Mouse (Mus musculus) yolk sac, embryonic 10.5 days (tissue): ENCODE results near the gene Olfr279.

Experiments used
- DNase-seq: peaks from one replicate; pipeline ENCODE4 v3.0.0-alpha.2; 2017; ENCODE audit warnings: low spot score

Olfr279 gene

DNA sequence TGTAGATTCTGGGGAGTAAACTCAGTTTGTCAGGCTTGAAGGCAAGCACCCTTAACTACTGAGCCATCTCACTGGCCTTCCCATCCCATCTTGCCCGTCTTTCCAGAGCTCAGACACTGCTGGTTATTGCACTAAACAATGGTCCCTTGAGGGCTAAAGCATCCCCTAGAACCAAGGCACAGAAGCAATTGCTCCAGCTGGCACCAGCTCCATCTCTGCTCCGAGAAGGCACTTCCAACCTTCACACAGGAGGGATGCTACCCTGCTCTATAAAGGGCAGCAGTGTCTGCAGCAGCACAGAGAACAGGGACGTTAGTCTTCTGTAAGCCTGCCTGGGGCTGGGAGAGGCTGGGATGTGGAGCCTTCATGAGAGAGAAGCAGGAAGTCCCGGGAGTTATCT lies at the start of gene Olfr279:
Olfr279 (plus strand) TSS at position 301 of the 400 bp plus-strand sequence.
- no peak for DNase-seq

DNA sequence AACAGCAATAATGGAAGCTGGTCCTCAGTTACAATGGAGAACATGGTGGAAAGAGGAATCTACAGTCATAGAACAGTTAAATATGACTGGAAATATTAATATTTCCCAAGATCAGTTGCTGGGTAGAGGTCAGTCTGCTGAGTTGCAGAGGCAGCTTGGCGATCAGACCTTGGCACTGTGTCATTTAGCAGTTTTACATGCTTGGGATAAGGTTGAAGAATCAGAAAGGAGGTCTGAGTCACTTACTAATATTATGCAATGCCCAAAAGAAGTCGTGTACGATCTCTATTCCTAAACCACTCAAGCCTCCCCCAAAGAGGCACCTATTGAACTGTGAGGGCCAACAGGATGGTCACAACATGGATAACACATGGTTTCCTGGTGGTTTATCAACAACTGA lies 47.6 kb upstream of the Olfr279 start:
- DNase-seq = no peak

GRCm38 (mm10) chr15:98448521-98448920 lies 43.7 kb upstream of the Olfr279 start:
- peak; percentile 21 for DNase-seq

DNA sequence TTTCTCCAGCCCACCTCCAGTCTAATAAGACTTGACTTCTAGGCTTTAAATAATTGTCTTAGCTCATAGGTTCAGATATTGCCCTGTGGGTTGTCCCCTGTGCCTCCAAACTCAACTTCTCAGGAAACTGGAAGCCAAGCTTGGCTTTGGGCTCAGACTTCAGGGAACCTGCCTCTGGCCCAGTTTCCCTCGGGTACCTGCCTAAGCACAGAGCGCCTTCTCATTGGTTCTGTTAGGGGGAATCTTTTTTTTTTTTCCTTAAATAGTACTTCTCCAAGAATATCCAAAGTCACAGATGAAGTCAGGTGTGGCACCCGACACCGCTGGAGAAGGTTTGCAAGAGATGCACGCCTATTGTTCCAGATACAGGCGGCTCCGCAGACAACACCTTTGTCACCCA lies 39.9 kb upstream of the Olfr279 start, which contains the start of gene Olfr281:
Olfr281 (plus strand) TSS at position 301 of the 400 bp plus-strand sequence.
- no peak for DNase-seq

DNA sequence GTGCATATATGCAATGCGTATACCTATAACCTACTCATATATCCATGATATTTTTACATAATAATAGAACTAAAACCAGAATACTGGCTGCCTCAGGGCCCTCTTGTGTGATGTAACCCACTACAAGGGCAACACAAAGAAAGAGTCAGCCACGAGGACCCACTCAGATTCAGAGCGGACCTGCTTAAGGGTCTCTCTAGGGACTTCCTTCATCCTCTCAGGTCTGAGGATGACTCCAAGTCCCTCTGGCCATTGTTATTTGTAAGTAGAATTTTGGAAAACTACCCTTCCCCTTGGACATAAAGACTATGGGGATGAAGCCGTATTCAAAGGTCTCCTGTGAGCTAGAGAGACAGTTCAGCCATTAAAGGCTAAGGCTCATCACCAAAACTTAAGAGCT lies 22.6 kb upstream of the Olfr279 start, which contains the start of gene OR5BS1P:
OR5BS1P (plus strand) TSS at position 301 of the 400 bp plus-strand sequence.
- no peak for DNase-seq

GRCm38 (mm10) chr15:98471539-98471938 lies 20.7 kb upstream of the Olfr279 start:
- no peak for DNase-seq

- DNase-seq = no peak
Observed at GRCm38 (mm10) chr15:98474958-98475357, 17.2 kb upstream of the Olfr279 start.

GRCm38 (mm10) chr15:98475382-98475781 lies 16.8 kb upstream of the Olfr279 start:
- DNase-seq = peak; percentile 12

- no peak for DNase-seq
Observed at GRCm38 (mm10) chr15:98476281-98476680, 15.9 kb upstream of the Olfr279 start.

GRCm38 (mm10) chr15:98479568-98480102 lies 12.6 kb upstream of the Olfr279 start:
- DNase-seq = no peak

DNA sequence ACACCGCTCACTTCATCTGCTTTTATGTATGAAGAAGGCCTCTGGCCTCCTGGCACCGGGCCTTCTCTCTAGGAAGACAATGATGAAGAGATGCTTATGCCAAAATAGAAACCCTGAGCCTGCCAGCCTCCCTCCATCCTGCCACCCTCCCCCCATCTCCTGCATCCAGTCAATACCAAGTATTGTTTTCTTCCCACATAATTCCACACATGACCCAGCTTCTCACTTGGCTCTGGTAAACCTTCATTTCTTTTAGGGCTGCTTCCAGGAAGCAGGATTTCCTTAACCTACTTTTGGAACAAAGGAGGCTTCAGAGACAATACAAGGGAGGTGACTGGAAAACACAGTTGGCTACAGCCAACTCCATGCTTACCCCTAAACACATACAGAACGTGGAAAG lies 9.5 kb upstream of the Olfr279 start, which contains the start of gene Lalba:
Lalba (minus strand) TSS at position 21 of the 400 bp plus-strand sequence.
- no peak for DNase-seq

DNA sequence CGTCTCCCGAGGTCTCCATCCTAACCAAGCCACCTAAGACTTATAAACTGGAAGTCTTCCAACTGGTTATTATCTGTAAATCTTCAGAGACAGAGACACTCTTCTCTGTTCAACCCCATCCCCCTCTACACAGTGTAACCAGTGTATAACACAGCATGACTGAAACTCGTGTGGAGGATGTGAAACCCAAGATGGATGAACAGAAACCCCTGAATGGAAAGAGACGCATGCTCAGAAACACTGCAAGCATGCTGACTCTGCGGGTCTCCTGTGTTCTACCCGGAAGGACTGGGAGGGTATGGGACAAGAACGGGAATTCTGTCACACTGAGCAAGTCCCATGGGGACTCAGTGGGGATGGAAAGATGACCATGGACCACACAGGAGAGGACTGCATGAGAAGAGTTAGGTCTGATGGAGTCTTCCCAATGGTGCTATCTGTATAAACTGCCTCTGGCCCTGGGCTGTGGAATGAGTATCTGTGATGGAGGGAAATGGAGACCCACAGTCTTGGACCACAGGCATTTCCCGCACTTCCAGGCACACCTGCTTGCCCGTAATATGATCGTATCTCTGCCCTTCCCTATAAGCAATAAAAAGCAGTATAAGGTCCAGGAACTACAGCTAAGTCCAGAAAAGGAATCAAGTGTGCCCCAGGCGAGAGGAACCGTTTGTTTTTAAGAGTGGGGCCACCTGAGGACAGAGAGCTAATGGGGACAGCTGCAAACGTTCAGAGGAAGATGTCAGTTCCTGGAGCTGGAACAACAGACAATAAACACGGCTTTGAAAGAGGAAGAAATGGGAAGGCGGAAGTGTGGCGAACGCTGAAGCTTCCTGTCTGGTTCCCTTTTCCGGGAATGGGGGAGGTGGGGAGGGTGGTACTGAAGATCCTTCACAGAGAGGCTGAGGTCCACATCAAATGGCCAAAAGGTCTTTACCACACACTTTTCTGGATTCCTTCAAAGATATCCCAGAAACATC lies 8.0 kb upstream of the Olfr279 start:
- no peak for DNase-seq

- DNase-seq = no peak
Observed at GRCm38 (mm10) chr15:98486433-98487021, 5.7 kb upstream of the Olfr279 start.

GRCm38 (mm10) chr15:98491332-98491731 lies 870 bp upstream of the Olfr279 start:
- DNase-seq = no peak

DNA sequence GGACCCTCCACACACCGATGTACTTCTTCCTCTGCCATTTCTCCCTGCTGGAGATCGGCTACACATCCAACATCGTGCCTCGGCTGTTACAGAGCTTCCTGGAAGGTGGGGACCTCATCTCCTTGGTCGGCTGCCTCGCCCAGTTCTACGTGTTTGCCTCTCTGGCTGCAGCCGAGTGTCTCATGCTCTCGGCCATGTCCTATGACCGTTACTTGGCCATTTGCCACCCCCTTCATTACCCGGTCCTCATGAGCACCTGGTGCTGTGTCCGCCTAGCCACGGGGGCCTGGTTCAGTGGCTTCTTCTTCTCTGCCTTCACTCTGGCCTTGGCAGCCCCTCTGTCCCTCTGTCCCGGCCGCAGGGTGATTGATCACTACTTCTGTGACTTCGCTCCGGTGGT lies 5.4 kb downstream of the Olfr279 start:
- no peak for DNase-seq

GRCm38 (mm10) chr15:98503317-98503716 lies 11.1 kb downstream of the Olfr279 start:
- DNase-seq = no peak

DNA sequence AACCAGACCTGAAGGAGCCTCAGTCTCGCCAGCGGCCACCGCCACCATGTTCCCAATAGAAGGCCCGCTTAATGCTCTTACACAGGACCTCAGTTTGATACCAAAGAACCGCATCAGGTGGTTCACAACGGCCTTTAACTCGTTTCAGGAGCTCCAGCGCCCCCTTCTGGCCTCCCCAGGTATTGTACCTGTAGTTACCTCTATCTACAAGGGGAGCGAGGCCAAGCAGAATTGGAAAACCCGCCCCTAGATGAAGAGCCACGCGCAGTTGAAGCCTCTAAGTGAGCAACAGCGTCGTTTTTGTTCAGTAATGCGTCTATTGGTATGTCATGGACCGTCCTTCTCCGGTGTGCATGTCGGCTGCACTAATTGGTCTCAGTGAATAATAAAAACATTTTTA lies 12.3 kb downstream of the Olfr279 start:
- peak; percentile 40 for DNase-seq

- no peak for DNase-seq
Observed at GRCm38 (mm10) chr15:98506253-98506957, 14.2 kb downstream of the Olfr279 start.

DNA sequence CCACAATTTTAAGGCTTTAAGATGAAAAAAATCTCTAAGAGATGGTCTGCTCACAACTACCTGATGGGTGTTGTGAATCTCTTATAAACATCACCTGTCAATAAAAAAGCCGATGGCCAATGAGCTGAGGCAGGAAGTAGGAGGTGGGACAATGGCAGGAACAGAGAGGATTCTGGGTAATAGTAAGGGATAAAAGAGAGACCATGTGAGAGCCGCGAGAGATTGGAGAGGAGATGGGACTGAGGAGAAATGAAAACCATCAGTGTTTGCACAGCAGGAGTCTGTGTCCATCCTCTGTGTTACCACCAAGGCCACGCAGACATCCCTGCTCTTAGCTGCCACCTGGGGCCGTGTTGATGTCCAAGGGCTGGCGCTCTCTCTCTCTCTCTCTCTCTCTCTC lies 15.1 kb downstream of the Olfr279 start:
- DNase-seq = no peak

- DNase-seq = no peak
Observed at GRCm38 (mm10) chr15:98509387-98509786, 17.2 kb downstream of the Olfr279 start.

- peak; percentile 46 for DNase-seq
Observed at GRCm38 (mm10) chr15:98510438-98511385, 18.5 kb downstream of the Olfr279 start.
